Mouse (Mus musculus) frontal cortex, adult (tissue): Measurements from ENCODE around the gene Olfr92.
A peak's percentile ranks its signal among the peaks of the same experiment; 100 is the strongest.
"Not testable (repeated sequence)": the region's sequence is repeated elsewhere in the genome, so short reads cannot be mapped to it uniquely, and the experiment has no call there.

Source experiments
- ATAC-seq: cut with Nextera tagmentation; 2 replicates; pipeline ENCODE4 v1.9.2; 2017; ENCODE audit warnings: mild to moderate bottlenecking, moderate library complexity, mixed read lengths; ENCODE audit not compliant: low TSS enrichment

Gene Olfr92

GRCm38 (mm10) chr17:37119988-37120387 is at the start of gene Olfr92:
Olfr92 (minus strand) TSS chr17:37120088.
- no peak for ATAC-seq

GRCm38 (mm10) chr17:37161394-37161793 is 41.5 kb upstream of the Olfr92 start, which contains the start of gene Olfr93:
Olfr93 (minus strand) TSS chr17:37161494.
- ATAC-seq: no peak

GRCm38 (mm10) chr17:37131366-37131765 is 11.5 kb upstream of the Olfr92 start:
- not testable (repeated sequence) for ATAC-seq

GRCm38 (mm10) chr17:37098178-37098577 is 21.7 kb downstream of the Olfr92 start, which contains the start of gene Olfr91:
Olfr91 (minus strand) TSS chr17:37098278.
- no peak for ATAC-seq

GRCm38 (mm10) chr17:37093289-37093688 is 26.6 kb downstream of the Olfr92 start:
- no peak for ATAC-seq

- ATAC-seq: no peak
Measured at GRCm38 (mm10) chr17:37092198-37092597, 27.7 kb downstream of the Olfr92 start.

GRCm38 (mm10) chr17:37088399-37088798 is 31.5 kb downstream of the Olfr92 start, which contains the start of gene Olfr90:
Olfr90 (minus strand) TSS chr17:37088499.
- ATAC-seq: no peak

- no peak for ATAC-seq
Measured at GRCm38 (mm10) chr17:37085545-37085944, 34.3 kb downstream of the Olfr92 start.

- no peak for ATAC-seq
Measured at GRCm38 (mm10) chr17:37084632-37085031, 35.3 kb downstream of the Olfr92 start.

GRCm38 (mm10) chr17:37083327-37083726 is 36.6 kb downstream of the Olfr92 start:
- ATAC-seq: peak; percentile 64

- no peak for ATAC-seq
Measured at GRCm38 (mm10) chr17:37081659-37082058, 38.2 kb downstream of the Olfr92 start.

- no peak for ATAC-seq
Measured at GRCm38 (mm10) chr17:37080119-37080518, 39.8 kb downstream of the Olfr92 start.

- ATAC-seq: no peak
Measured at GRCm38 (mm10) chr17:37078990-37079389, 40.9 kb downstream of the Olfr92 start.

- no peak for ATAC-seq
Measured at GRCm38 (mm10) chr17:37078193-37078592, 41.7 kb downstream of the Olfr92 start.

- peak; percentile 15; the same call in 1 of the 2 replicates for ATAC-seq
Measured at GRCm38 (mm10) chr17:37075766-37076165, 44.1 kb downstream of the Olfr92 start.

- ATAC-seq: no peak
Measured at GRCm38 (mm10) chr17:37075181-37075580, 44.7 kb downstream of the Olfr92 start.

- ATAC-seq: peak; percentile 29; the same call in 1 of the 2 replicates
Measured at GRCm38 (mm10) chr17:37072730-37073276, 47.1 kb downstream of the Olfr92 start.

GRCm38 (mm10) chr17:37072080-37072729 is 47.7 kb downstream of the Olfr92 start:
- ATAC-seq: no peak

- ATAC-seq: no peak
Measured at GRCm38 (mm10) chr17:37070121-37070520, 49.8 kb downstream of the Olfr92 start.

GRCm38 (mm10) chr17:37067861-37068260 is 52.0 kb downstream of the Olfr92 start:
- ATAC-seq: no peak

- no peak for ATAC-seq
Measured at GRCm38 (mm10) chr17:37065993-37066392, 53.9 kb downstream of the Olfr92 start.

- ATAC-seq: peak; percentile 32; the same call in 1 of the 2 replicates
Measured at GRCm38 (mm10) chr17:37063686-37064495, 56.0 kb downstream of the Olfr92 start.
